Mouse (Mus musculus) skeletal muscle tissue, adult 2 months (tissue): Measurements from ENCODE around the gene Manbal.
A peak's percentile ranks its signal among the peaks of the same experiment; 100 is the strongest.

Experiments used
- DNase-seq: peaks from one replicate; pipeline ENCODE4 v3.0.0-alpha.2; 2012; ENCODE audit warnings: low read depth, low spot score

The Manbal gene

GRCm38 (mm10) chr2:157412497-157412896, 45.1 kb downstream of the Manbal start:
- DNase-seq, result no peak

DNA sequence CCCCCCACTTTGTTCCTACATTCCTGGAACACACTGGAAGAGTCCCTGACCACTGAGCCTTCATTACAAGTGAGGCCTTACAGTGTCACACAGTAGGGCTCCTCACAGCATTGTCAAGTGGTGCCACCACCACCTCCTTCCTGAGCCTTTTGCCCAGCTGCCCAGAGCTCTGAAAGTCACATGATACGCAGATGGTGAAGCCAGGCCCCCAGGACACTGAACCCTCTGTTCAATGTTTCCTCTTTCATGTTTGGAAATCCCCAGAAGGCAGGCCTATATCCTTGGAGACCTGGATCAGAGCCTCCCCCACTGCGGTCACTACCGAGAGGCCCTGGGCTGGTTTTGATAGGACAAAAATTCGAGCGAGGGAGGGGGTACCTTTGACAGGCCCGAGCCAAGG, 49.8 kb downstream of the Manbal start:
- no peak for DNase-seq

GRCm38 (mm10) chr2:157418206-157418605, 50.8 kb downstream of the Manbal start, which contains the start of gene Src:
TSS of gene Src (plus strand) at chr2:157418444.
- no peak for DNase-seq

GRCm38 (mm10) chr2:157418609-157419071, 51.2 kb downstream of the Manbal start:
- DNase-seq, result no peak

DNA sequence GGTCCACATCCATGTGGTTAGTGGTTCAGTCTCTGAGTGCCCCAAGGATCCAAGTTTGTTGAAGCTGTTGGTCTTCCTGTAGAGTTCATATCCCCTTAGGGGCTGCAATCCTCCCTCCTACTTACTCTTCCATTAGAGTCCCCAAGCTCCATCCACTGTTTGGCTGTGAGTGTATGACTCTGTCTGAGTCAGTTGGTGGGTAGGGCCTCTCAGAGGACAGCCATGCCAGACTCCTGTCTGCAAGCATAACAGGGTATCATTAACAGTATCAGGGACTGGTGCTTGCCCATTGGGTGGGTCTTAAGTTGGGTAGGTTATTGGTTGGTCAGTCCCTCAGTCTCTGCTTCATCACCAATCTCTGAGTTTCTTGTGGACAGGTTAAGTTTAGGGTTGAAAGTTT, 52.1 kb downstream of the Manbal start:
- DNase-seq, result no peak

DNA sequence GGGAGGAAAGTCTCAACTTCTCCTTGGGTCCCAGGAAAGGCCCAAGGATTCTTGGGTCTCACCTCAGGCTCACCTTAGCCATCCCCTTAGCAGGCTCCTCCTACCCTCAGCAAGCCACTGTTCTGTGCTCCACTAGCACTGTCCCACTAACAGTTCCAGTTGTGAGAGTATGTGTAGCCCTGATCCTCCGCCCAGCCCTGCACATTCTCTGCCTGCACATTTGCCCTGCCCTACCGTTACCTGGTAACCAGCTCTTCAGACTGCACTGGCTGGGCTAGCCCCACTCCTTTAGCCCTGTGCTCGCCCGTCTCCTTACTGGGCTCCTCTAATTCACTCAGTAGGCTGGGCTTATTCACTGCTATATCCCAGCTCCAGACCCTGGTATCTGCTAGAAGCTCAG, 53.0 kb downstream of the Manbal start:
- DNase-seq, result no peak

DNA sequence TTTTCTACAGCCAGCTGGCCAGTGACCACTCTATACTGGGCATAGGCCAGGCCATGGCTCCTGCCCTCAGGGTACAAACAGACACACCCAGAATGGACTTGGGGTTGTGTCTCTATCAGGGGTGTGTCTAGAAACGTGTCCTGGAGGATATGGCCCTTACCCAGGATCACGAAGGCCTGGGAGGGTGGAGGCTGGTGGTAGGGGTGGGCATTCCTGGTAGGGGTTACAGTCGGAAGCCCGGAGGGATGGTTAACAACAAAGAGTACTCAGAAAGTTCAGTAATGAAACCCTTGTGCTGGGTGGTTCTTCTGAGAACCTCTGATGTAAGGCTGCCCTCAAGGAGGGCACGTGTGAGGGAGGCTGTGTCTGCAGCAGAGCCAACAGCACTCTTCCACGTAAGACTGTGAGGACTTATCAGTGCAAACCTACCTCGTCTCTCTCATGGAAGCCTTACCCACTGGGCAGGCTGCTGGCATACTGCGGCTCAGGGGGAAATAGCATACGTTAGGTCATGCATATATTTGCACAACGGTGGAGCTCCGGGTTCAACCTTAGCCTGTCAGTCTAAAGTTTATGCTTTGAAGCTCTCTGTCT, 54.8 kb downstream of the Manbal start:
- no peak for DNase-seq

GRCm38 (mm10) chr2:157422854-157423705, 55.7 kb downstream of the Manbal start:
- DNase-seq, result peak; percentile 36

GRCm38 (mm10) chr2:157423706-157424125, 56.3 kb downstream of the Manbal start:
- no peak for DNase-seq

DNA sequence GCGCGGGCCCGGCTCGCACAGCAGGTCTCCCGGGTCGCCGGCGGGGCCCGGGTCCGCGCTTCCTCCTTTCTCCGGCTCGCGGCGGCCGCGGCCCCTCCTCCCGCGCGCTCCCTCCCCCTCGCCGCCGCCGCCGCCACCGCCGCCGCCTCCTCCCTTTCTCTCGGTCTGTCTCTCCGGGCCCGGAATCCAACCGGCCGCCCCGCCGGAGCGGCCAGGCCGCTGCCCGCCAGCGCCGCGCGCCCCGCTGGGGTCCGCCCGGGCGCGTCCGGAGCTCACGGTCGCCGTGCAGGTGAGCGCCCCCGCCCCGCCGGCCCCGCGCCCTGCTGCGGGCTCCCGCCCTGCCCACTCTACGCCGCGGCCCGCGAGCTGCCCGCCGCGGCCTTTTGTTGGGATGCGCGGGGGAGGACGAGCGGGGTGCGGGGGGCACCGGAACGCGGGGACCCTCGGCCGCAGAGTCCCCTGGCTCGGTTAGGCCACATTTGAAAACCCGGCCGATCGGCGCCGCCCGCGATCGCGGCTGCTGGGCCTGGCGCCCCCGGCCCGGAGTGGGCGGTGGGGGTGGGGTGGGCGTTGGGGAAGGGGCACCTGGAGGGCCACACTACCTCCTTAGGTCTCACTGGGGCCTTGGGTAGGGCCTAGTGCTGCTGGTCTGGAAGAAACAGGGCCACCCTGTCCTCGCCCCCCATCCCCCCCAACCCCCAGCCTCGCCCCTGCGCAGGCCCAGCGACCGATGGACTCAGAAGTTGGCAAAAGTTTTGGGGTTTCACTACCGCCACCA, 56.9 kb downstream of the Manbal start:
- no peak for DNase-seq

GRCm38 (mm10) chr2:157424904-157425642, 57.7 kb downstream of the Manbal start:
- no peak for DNase-seq

DNA sequence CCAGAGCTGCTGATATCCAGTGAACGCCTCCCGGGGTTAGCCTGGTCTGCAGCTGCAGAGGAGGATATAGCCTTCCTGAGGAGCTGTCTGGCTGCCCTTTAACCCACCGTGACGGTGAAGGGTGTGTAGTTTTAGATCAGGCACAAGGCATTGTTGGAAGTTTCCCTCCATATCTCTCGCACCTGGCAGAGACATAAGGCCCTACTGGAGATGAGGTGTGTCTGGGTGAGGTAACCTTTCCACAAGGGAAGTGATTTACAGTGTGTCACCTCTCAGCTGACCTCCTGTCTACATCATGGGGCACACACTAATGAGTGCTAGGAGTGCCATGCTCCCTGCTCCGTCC, 58.2 kb downstream of the Manbal start:
- no peak for DNase-seq

- DNase-seq, result no peak
These were observed 58.8 kb downstream of the Manbal start for GRCm38 (mm10) chr2:157426171-157426570.

DNA sequence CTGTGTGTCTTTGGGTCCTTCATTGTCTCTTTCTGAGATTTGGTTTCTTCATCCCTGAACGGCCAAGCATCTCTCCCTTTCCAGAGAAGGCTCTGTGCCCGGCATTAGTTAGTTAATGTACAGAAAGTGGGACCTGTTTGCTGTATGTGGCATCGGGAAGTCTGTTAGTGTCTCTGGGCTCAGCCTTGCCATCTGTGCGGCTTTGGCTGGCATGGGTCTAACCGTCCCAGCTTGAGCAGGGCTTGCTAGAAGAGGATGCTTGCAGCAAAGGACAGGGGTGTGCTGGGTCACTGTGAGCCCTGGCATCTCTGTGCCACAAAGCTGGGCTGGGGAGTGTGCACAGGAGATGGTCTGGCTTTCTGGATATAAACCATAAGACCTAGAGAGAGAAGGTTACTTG, 59.8 kb downstream of the Manbal start:
- no peak for DNase-seq

- no peak for DNase-seq
These were observed 61.2 kb downstream of the Manbal start for GRCm38 (mm10) chr2:157428351-157429139.

GRCm38 (mm10) chr2:157429735-157430134, 62.3 kb downstream of the Manbal start:
- no peak for DNase-seq

DNA sequence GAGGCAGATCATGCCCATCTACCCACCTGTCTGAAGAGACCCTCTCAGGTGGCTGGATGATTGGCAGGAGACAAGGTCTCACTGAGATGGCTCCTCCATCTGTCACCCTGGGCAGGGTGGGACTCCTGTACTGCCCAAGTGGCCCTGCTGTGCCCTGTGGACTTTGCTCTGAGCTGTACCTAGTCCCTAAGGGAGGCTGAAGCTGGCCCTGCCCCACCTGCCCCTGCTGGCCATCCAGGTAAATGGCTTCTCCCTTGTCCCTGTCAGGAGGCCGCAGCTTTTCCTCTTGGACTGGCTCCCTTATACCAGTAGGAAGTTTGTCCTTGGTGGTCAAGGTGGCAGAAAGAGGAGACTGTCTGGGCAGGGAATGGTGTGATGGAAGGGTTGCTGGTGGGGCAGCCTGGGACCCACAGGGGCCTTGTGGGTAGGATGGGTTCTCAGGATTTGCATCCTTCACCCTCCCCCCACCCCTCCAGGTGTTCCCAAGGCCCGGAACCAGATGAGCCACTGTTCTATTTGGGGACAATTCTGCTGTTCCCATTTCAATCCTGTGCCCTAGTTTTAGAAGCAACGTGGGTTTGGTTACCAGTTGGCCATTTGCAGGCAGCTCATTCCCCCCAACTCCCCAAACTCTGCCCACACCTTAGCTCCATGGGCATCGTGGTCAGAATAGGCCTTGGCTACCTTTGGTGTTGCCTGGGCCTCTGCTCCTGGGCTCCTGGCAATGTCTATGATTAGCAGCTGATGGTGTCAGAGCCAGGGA, 63.5 kb downstream of the Manbal start:
- DNase-seq, result no peak

- no peak for DNase-seq
These were observed 64.5 kb downstream of the Manbal start for GRCm38 (mm10) chr2:157431912-157432311.

GRCm38 (mm10) chr2:157432476-157432875, 65.1 kb downstream of the Manbal start:
- no peak for DNase-seq

DNA sequence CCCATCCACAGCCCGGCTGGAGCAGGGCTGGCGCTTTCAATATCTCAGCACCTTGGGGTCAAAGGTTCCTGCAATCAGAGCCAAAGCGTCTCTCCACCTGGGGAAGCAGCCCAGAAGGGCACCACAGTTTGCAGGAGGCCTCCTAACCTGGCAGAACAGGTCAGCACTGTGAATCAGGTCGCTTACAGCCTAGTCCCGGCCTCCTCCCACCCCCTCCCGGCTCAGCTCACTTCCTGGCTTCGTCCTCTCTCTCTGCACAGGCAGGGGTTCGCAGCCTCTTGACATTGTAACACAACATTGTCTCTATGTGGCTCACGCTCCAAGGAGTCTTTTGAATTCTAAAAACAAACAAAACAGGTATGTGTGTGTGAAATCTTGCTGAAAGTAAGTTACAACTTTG, 66.6 kb downstream of the Manbal start:
- no peak for DNase-seq
